Mouse (Mus musculus) lung, embryonic 16.5 days (tissue): ENCODE measurements around the gene Cdon. TPM values are rescaled to one million over a fixed set of nuclear protein-coding genes. Genes with fewer than 3 reads are reported as not detected.

Source experiments
- ATAC-seq: fragments of 200-750 bp; cut with Nextera tagmentation; 2 replicates; pipeline ENCODE4 v1.8.0; 2017; ENCODE audit warnings: low read depth, mild to moderate bottlenecking, moderate library complexity
- H3K27ac ChIP-seq: fragments of 300-500 bp; sonication (generic); 2 replicates; pipeline ENCODE4 v1.5.1; 2014; ENCODE audit warnings: mild to moderate bottlenecking, control low read depth, low read length
- H3K27me3 ChIP-seq: fragments of 300-500 bp; sonication (generic); 2 replicates; pipeline ENCODE4 v1.6.1; 2014; ENCODE audit warnings: low read depth, low read length, mixed read lengths; ENCODE audit not compliant: control insufficient read depth, insufficient read depth
- H3K36me3 ChIP-seq: fragments of 300-500 bp; sonication (generic); 2 replicates; pipeline ENCODE4 v1.6.1; 2014; ENCODE audit warnings: low read length; ENCODE audit not compliant: control insufficient read depth, insufficient read depth
- H3K4me1 ChIP-seq: fragments of 300-500 bp; sonication (generic); replicated peaks from 2 replicates; pipeline ENCODE4 v1.6.1; 2014; ENCODE audit warnings: low read length, mixed read lengths; ENCODE audit not compliant: control insufficient read depth, insufficient read depth
- H3K4me2 ChIP-seq: fragments of 300-500 bp; sonication (generic); 2 replicates; pipeline ENCODE4 v1.6.1; 2014; ENCODE audit warnings: low read depth, low read length, control low read depth
- H3K4me3 ChIP-seq: fragments of 300-500 bp; sonication (generic); 2 replicates; pipeline ENCODE4 v1.5.1; 2014; ENCODE audit warnings: mild to moderate bottlenecking, low read length, control low read depth
- H3K9ac ChIP-seq: fragments of 300-500 bp; sonication (generic); 2 replicates; pipeline ENCODE4 v1.6.1; 2014; ENCODE audit warnings: low read length, control low read depth
- H3K9me3 ChIP-seq: fragments of 300-500 bp; sonication (generic); 2 replicates; pipeline ENCODE4 v1.6.1; 2016; ENCODE audit warnings: low read length; ENCODE audit not compliant: control insufficient read depth
- WGBS: fragments of 180-500 bp; shearing (Covaris S2); extraction: QIAGEN DNeasy Blood & Tissue Kit; methylation state at CpG from one replicate; pipeline ENCODE4 v1.1.7; 2014; 5-methylcytosine and 5-hydroxymethylcytosine counted together
- polyA plus RNA-seq: library from polyadenylated mRNA; unstranded; fragments of >200 nt; fragmentation: Nextera tagmentation; extraction: Ambion mirVana; gene quantifications from 2 replicates; pipeline ENCODE4 v1.2.1, GENCODE M21; 2015

The Cdon gene
- polyA plus RNA-seq, 1 experiment from 2014 or later: 3.6 TPM

DNA sequence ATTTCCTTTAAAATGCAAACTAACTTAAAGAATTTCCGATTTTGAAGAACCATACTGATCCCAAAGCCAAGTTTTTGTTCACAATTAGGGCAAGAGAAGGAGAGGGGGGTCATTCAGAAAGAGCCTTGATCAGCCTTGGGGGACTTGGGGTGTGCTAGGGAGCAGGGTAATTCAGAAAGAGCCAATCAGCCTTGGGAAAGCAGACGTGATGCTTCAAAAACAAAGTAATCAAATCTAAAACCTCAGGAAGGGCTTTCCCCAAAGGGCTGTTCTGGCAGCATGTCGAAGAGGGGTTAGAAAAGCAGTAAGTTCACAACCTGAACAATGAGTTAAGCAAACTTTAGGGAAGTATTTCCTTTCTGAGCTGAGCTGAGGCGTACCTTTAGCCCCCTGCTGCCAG, 26.0 kb downstream of the Cdon start:
- ATAC-seq: no peak
- H3K4me2 ChIP-seq: no peak overlapping the region
- 48% methylated on average over 4 of the region's 4 CpGs for WGBS

DNA sequence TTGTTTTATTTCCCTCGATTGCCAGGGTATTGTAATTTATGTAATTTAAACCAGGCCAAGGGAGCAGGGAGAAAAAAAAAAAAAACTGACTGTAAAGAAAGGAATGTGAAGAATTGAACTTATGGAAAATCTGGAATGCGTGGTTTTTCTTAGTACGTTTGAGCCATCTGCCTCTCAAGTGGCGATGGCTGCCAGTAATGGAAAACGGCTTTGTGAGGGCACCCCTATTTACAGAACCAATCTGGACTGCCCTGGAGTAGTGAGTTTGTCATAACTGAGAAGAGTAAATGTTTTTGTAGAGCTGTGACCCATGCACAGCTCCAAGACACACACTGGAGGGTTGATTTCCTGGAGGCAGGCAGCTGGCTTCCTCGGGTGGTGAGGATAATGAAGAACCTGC, 32.4 kb downstream of the Cdon start:
- ATAC-seq: no peak
- Histone ChIP-seq H3K9ac (no peak overlapping the region), H3K4me1 (peaks cover 3% of the 10 kb centered on the region), H3K36me3 (no peaks in the 10 kb centered on the region; the same call in 1 of the 2 replicates), H3K27me3 (no peaks in the 10 kb centered on the region), H3K4me2 (no peak overlapping the region), H3K4me3 (no peak overlapping the region), H3K27ac (no peak overlapping the region), H3K9me3 (no peaks in the 10 kb centered on the region)
- 31% methylated on average over 6 of the region's 6 CpGs for WGBS

More for the DNA sequence above, 26.0 kb downstream of the Cdon start:
- H3K9ac ChIP-seq: no peak overlapping the region
- H3K9me3 ChIP-seq: no peaks in the 10 kb centered on the region
- H3K27ac ChIP-seq: no peak overlapping the region
- no peaks in the 10 kb centered on the region for H3K36me3 ChIP-seq
- no peaks in the 10 kb centered on the region for H3K27me3 ChIP-seq
- peaks cover 6% of the 10 kb centered on the region for H3K4me1 ChIP-seq
- no peak overlapping the region for H3K4me3 ChIP-seq

DNA sequence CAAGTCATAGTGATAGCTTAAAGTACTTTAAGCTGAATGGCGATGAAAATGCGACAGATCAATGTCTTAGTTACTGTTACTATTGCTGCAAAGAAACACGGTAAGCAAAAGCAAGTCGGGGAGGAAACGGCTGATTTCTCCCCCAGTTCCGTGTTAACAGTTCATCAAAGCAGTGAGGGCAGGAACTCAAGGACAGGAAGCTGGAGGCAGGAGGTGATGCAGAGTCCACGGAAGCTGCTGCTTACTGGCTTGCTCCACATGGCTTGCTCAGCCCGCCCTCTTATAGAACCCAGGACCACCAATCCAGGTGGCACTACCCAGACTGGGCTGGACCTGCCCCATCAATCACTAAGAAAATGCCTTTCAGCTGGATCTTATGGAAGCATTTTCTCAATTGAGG, 38.7 kb downstream of the Cdon start:
- Histone ChIP-seq H3K27me3 (no peaks in the 10 kb centered on the region), H3K9ac (no peak overlapping the region), H3K36me3 (no peaks in the 10 kb centered on the region; the same call in 1 of the 2 replicates), H3K4me2 (no peak overlapping the region), H3K4me1 (no peaks in the 10 kb centered on the region), H3K4me3 (no peak overlapping the region), H3K9me3 (no peaks in the 10 kb centered on the region), H3K27ac (no peak overlapping the region)
- WGBS: 56% methylated on average over 8 of the region's 8 CpGs
- ATAC-seq: no peak

DNA sequence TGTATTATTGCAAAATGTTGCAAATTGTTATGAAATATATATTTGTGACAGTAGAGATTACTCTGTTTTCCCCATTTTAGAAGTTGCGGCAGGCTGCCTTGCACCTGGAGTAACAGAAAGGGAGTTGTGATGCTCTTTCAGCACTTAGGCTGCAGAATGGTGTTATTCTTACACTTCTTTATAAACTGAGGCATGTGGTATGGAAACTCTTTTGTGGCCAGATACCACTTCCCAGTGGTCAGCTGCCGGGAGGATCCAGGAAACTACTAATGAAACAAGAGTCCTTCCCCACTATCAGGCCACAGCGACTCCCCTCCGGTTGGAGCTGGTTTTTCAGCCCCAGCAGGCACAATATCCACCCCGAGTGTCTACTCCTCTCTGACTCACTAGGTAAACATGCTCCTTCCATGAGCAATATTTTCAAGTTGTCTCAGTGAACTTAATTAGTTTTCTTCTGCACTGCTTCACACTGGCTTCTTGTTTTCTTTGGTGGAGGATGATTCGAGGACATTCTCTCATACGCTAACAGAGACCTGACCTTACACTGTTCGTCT, 46.4 kb downstream of the Cdon start:
- H3K27me3 ChIP-seq: no peaks in the 10 kb centered on the region
- no peak overlapping the region for H3K4me3 ChIP-seq
- 44% methylated on average over 8 of the region's 8 CpGs for WGBS
- H3K36me3 ChIP-seq: peaks cover 2% of the 10 kb centered on the region; the same call in 1 of the 2 replicates
- H3K27ac ChIP-seq: no peak overlapping the region
- peaks cover 3% of the 10 kb centered on the region; the same call in 1 of the 2 replicates for H3K4me1 ChIP-seq
- no peak overlapping the region for H3K9ac ChIP-seq
- no peak for ATAC-seq
- no peak overlapping the region for H3K4me2 ChIP-seq
- H3K9me3 ChIP-seq: no peaks in the 10 kb centered on the region

- no peak overlapping the region for H3K27ac ChIP-seq
- no peaks in the 10 kb centered on the region for H3K9me3 ChIP-seq
- no peak overlapping the region for H3K4me3 ChIP-seq
- no peaks in the 10 kb centered on the region for H3K27me3 ChIP-seq
- no peak for ATAC-seq
- H3K4me2 ChIP-seq: no peak overlapping the region
- no peak overlapping the region for H3K9ac ChIP-seq
- peaks cover 3% of the 10 kb centered on the region; the same call in 1 of the 2 replicates for H3K4me1 ChIP-seq
- peaks cover 2% of the 10 kb centered on the region; the same call in 1 of the 2 replicates for H3K36me3 ChIP-seq
These were observed 48.0 kb downstream of the Cdon start for GRCm38 (mm10) chr9:35468913-35469312.

DNA sequence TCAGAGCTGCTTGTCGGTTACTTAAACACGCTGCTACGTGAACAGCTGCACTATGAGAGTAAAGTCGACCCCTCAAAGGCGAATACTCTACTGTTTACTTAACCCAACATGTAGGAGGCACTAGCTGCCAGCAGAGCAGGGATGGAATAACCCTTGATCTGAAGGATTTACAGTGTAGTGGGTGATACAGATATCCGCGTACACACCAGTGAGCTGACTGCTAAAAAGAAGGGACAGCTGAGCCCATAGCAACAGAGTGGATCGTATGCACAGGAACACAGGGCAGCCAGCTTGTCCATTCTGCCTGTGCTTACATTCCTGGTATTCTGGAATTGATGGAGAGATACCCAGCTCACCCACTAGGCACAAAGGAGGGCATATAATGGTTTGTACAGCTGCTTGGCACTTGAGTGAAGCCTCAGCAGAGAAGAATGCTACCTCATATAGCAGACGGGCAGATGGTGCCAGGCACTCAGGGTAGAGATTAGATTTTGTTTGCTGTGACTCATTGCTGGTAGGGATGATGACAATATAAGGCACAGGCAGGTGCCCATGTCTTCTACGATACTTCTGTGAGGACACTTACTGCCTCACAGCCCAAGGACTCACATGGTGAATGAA, 53.3 kb downstream of the Cdon start:
- Histone ChIP-seq H3K4me1 (no peaks in the 10 kb centered on the region), H3K36me3 (peaks cover 2% of the 10 kb centered on the region; the same call in 1 of the 2 replicates), H3K9ac (no peak overlapping the region), H3K9me3 (no peaks in the 10 kb centered on the region), H3K4me3 (no peak overlapping the region), H3K27ac (no peak overlapping the region), H3K27me3 (no peaks in the 10 kb centered on the region), H3K4me2 (no peak overlapping the region)
- ATAC-seq: 0 out of 2 replicates have a peak, but pooled peaks have one; percentile 17
- WGBS: 41% methylated on average over 10 of the region's 10 CpGs

DNA sequence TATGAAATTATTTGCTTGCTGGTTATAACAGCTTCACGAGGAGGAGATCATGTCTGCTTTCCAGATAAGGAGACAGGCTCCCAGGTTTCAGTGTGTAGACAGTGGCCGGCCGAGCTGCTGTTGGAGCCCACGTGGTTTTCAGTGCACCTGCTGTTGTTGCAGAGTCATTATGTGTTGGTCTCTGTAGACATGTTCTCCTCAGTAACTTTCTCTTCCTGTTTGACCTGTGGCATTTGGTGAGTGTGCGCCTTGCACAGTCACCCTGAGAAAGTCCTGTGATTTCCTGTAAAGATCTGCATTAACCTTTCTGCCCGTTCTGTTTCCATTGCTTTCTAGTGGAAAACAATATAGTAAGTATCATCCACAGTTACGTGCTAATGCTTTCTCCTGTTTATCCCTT, 54.5 kb downstream of the Cdon start:
- no peak for ATAC-seq
- Histone ChIP-seq H3K4me2 (no peak overlapping the region), H3K9ac (no peak overlapping the region), H3K9me3 (no peaks in the 10 kb centered on the region), H3K4me3 (no peak overlapping the region), H3K4me1 (no peaks in the 10 kb centered on the region), H3K27me3 (no peaks in the 10 kb centered on the region), H3K36me3 (peaks cover 2% of the 10 kb centered on the region; the same call in 1 of the 2 replicates), H3K27ac (no peak overlapping the region)
- WGBS: 80% methylated on average over 7 of the region's 7 CpGs

- Histone ChIP-seq H3K4me3 (no peak overlapping the region), H3K9me3 (no peaks in the 10 kb centered on the region), H3K36me3 (no peaks in the 10 kb centered on the region), H3K4me2 (no peak overlapping the region), H3K27me3 (no peaks in the 10 kb centered on the region), H3K27ac (no peak overlapping the region), H3K4me1 (peaks cover 2% of the 10 kb centered on the region; the same call in 1 of the 2 replicates), H3K9ac (no peak overlapping the region)
- ATAC-seq: no peak
- 89% methylated on average over 6 of the region's 6 CpGs for WGBS
These were observed 58.5 kb downstream of the Cdon start for GRCm38 (mm10) chr9:35479456-35479855.

GRCm38 (mm10) chr9:35482014-35482898, 61.3 kb downstream of the Cdon start:
- H3K4me2 ChIP-seq: no peak overlapping the region
- H3K4me3 ChIP-seq: no peak overlapping the region
- no peak overlapping the region for H3K27ac ChIP-seq
- H3K4me1 ChIP-seq: peaks cover 2% of the 10 kb centered on the region; the same call in 1 of the 2 replicates
- H3K36me3 ChIP-seq: 0 out of 2 replicates have a peak, but pooled peaks cover 2% of the 10 kb centered on the region
- no peak for ATAC-seq
- 51% methylated on average over 13 of the region's 13 CpGs for WGBS
- H3K27me3 ChIP-seq: no peaks in the 10 kb centered on the region
- H3K9ac ChIP-seq: no peak overlapping the region
- no peaks in the 10 kb centered on the region for H3K9me3 ChIP-seq
